Mouse (Mus musculus) stomach, embryonic 14.5 days (tissue): ENCODE results near the gene Atp6v1g2. TPM values are rescaled to one million over a fixed set of nuclear protein-coding genes. Genes with fewer than 3 reads are reported as not detected.

Experiments
- ATAC-seq: fragments of 200-750 bp; cut with Nextera tagmentation; 2 replicates; pipeline ENCODE4 v1.8.0; 2017; ENCODE audit warnings: low read depth, moderate TSS enrichment; ENCODE audit not compliant: insufficient number of reproducible peaks, insufficient read depth, low FRiP score
- H3K27ac ChIP-seq: fragments of 300-500 bp; sonication (generic); 2 replicates; pipeline ENCODE4 v1.5.1; 2014; ENCODE audit warnings: mild to moderate bottlenecking, low read length, moderate library complexity, mixed read lengths
- H3K27me3 ChIP-seq: fragments of 300-500 bp; sonication (generic); 2 replicates; pipeline ENCODE4 v1.6.1; 2014; ENCODE audit warnings: low read length, control low read depth, mixed read lengths; ENCODE audit not compliant: control insufficient read depth, insufficient read depth
- H3K36me3 ChIP-seq: fragments of 300-500 bp; sonication (generic); 2 replicates; pipeline ENCODE4 v1.6.1; 2014; ENCODE audit warnings: mild to moderate bottlenecking, control low read depth, low read length, moderate library complexity, mixed read lengths; ENCODE audit not compliant: control insufficient read depth, insufficient read depth
- H3K4me1 ChIP-seq: fragments of 300-500 bp; sonication (generic); 2 replicates; pipeline ENCODE4 v1.6.1; 2014; ENCODE audit warnings: low read length, control low read depth, mixed read lengths; ENCODE audit not compliant: control insufficient read depth, insufficient read depth
- H3K4me2 ChIP-seq: fragments of 300-500 bp; sonication (generic); replicated peaks from 2 replicates; pipeline ENCODE4 v1.6.1; 2014; ENCODE audit warnings: low read depth, low read length, control low read depth
- H3K4me3 ChIP-seq: fragments of 300-500 bp; sonication (generic); 2 replicates; pipeline ENCODE4 v1.5.1; 2014; ENCODE audit warnings: low read depth, low read length, control low read depth
- H3K9ac ChIP-seq: fragments of 300-500 bp; sonication (generic); replicated peaks from 2 replicates; pipeline ENCODE4 v1.6.1; 2014; ENCODE audit warnings: low read depth, mild to moderate bottlenecking, control low read depth, low read length, moderate library complexity, mixed read lengths
- H3K9me3 ChIP-seq: fragments of 300-500 bp; sonication (generic); 2 replicates; pipeline ENCODE4 v1.6.1; 2016; ENCODE audit warnings: low read depth, low read length, control low read depth; ENCODE audit not compliant: control insufficient read depth
- WGBS: fragments of 180-500 bp; shearing (Covaris S2); extraction: QIAGEN DNeasy Blood & Tissue Kit; methylation state at CpG from one replicate; pipeline ENCODE4 v1.1.7; 2014; 5-methylcytosine and 5-hydroxymethylcytosine counted together
- polyA plus RNA-seq: library from polyadenylated mRNA; unstranded; fragments of >200 nt; fragmentation: Nextera tagmentation; extraction: Ambion mirVana; gene quantifications from 2 replicates; pipeline ENCODE4 v1.2.1, GENCODE M21; 2014

Gene Atp6v1g2
- polyA plus RNA-seq, 1 experiment from 2014 or later, result 8.1 TPM

- no peaks in the 10 kb centered on the region for H3K9me3 ChIP-seq
- H3K27me3 ChIP-seq, result peaks cover 13% of the 10 kb centered on the region
- H3K9ac ChIP-seq, result no peak overlapping the region
- peaks cover 14% of the 10 kb centered on the region; the same call in 1 of the 2 replicates for H3K4me1 ChIP-seq
- no peak overlapping the region for H3K4me2 ChIP-seq
- no peak overlapping the region for H3K4me3 ChIP-seq
- no peak for ATAC-seq
- no peaks in the 10 kb centered on the region for H3K36me3 ChIP-seq
- no peak overlapping the region for H3K27ac ChIP-seq
- WGBS, result 31% methylated on average over 8 of the region's 8 CpGs
Measured at GRCm38 (mm10) chr17:35198946-35199345, 34.5 kb upstream of the Atp6v1g2 start.

- Histone ChIP-seq H3K36me3 (no peaks in the 10 kb centered on the region), H3K9me3 (no peaks in the 10 kb centered on the region), H3K9ac (no peak overlapping the region), H3K4me2 (no peak overlapping the region), H3K27ac (no peak overlapping the region), H3K27me3 (peaks cover 12% of the 10 kb centered on the region), H3K4me3 (no peak overlapping the region), H3K4me1 (peaks cover 2% of the 10 kb centered on the region; the same call in 1 of the 2 replicates)
- 77% methylated on average over 11 of the region's 11 CpGs for WGBS
- ATAC-seq, result no peak
Measured at GRCm38 (mm10) chr17:35200398-35200797, 33.1 kb upstream of the Atp6v1g2 start.

GRCm38 (mm10) chr17:35201128-35201527, 32.3 kb upstream of the Atp6v1g2 start:
- ATAC-seq, result no peak
- 58% methylated on average over 11 of the region's 11 CpGs for WGBS
- no peaks in the 10 kb centered on the region for H3K4me1 ChIP-seq
- H3K4me3 ChIP-seq, result no peak overlapping the region
- H3K4me2 ChIP-seq, result no peak overlapping the region
- no peak overlapping the region for H3K27ac ChIP-seq
- H3K9ac ChIP-seq, result no peak overlapping the region
- no peaks in the 10 kb centered on the region for H3K36me3 ChIP-seq
- H3K27me3 ChIP-seq, result peaks cover 6% of the 10 kb centered on the region; the same call in 1 of the 2 replicates
- H3K9me3 ChIP-seq, result no peaks in the 10 kb centered on the region

- Histone ChIP-seq H3K4me2 (no peak within 1 kb of the TSS), H3K4me1 (no peaks in the 10 kb centered on the region), H3K9ac (no peak within 1 kb of the TSS), H3K27me3 (0 out of 2 replicates have a peak, but pooled peaks cover 5% of the 10 kb centered on the region), H3K36me3 (no peaks in the 10 kb centered on the region), H3K4me3 (no peak within 1 kb of the TSS), H3K9me3 (no peaks in the 10 kb centered on the region), H3K27ac (no peak within 1 kb of the TSS)
- no peak for ATAC-seq
- WGBS, result 33% methylated on average over 13 of the region's 13 CpGs
Measured at GRCm38 (mm10) chr17:35201787-35202186, 31.7 kb upstream of the Atp6v1g2 start, which contains the start of gene Tnf. TSS of gene Tnf (minus strand) at chr17:35202007.

GRCm38 (mm10) chr17:35202442-35202841, 31.0 kb upstream of the Atp6v1g2 start:
- ATAC-seq, result no peak
- H3K27me3 ChIP-seq, result 0 out of 2 replicates have a peak, but pooled peaks cover 5% of the 10 kb centered on the region
- WGBS, result 76% methylated on average over 4 of the region's 4 CpGs

GRCm38 (mm10) chr17:35204494-35205379, 28.7 kb upstream of the Atp6v1g2 start, which contains the start of gene Lta:
TSS of gene Lta (minus strand) at chr17:35205351.
- WGBS, result 32% methylated on average over 20 of the region's 20 CpGs
- Histone ChIP-seq H3K27ac (no peak within 1 kb of the TSS), H3K36me3 (no peaks in the 10 kb centered on the region), H3K9me3 (no peaks in the 10 kb centered on the region), H3K4me2 (no peak within 1 kb of the TSS), H3K4me1 (no peaks in the 10 kb centered on the region), H3K27me3 (0 out of 2 replicates have a peak, but pooled peaks cover 5% of the 10 kb centered on the region), H3K9ac (no peak within 1 kb of the TSS), H3K4me3 (no peak within 1 kb of the TSS)
- ATAC-seq, result no peak

More at GRCm38 (mm10) chr17:35202442-35202841, 31.0 kb upstream of the Atp6v1g2 start:
- Histone ChIP-seq H3K36me3 (no peaks in the 10 kb centered on the region), H3K4me2 (no peak overlapping the region), H3K9ac (no peak overlapping the region), H3K27ac (no peak overlapping the region), H3K9me3 (no peaks in the 10 kb centered on the region), H3K4me1 (no peaks in the 10 kb centered on the region), H3K4me3 (no peak overlapping the region)

GRCm38 (mm10) chr17:35205380-35205769, 28.1 kb upstream of the Atp6v1g2 start:
- Histone ChIP-seq H3K4me1 (no peaks in the 10 kb centered on the region), H3K27me3 (0 out of 2 replicates have a peak, but pooled peaks cover 5% of the 10 kb centered on the region), H3K9me3 (no peaks in the 10 kb centered on the region), H3K9ac (no peak overlapping the region), H3K36me3 (no peaks in the 10 kb centered on the region), H3K4me2 (no peak overlapping the region), H3K4me3 (no peak overlapping the region), H3K27ac (no peak overlapping the region)
- WGBS, result 52% methylated on average over 10 of the region's 10 CpGs
- no peak for ATAC-seq

- Histone ChIP-seq H3K4me3 (no peak overlapping the region), H3K27me3 (no peaks in the 10 kb centered on the region), H3K9ac (no peak overlapping the region), H3K36me3 (no peaks in the 10 kb centered on the region), H3K4me2 (no peak overlapping the region), H3K9me3 (no peaks in the 10 kb centered on the region), H3K4me1 (no peaks in the 10 kb centered on the region), H3K27ac (no peak overlapping the region)
- WGBS, result 72% methylated on average over 12 of the region's 12 CpGs
- no peak for ATAC-seq
Measured at GRCm38 (mm10) chr17:35209785-35210535, 23.5 kb upstream of the Atp6v1g2 start.
